16 mouse cellular contexts compared by ENCODE assay signal in the genomic region with DNA sequence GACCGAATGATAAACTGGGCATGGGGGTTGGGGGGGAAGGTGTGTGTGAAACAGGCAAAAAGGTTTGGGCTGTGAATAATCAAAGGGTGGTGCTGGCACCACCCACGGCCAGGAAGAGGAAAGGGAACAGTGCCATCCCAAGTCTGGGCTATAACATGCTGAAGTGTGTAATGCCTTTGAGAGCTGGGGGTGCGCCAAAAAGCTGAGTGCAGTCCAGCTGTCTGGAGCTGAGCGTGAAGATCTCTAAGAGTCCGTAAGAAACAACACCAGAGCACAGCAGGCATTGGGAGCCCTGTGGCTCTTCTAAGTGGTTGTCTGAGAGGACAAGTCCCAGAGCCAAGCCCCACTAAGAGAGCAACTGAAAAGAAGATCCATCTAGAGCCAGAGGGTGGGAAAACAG.
A peak's percentile ranks its signal among the peaks of the same experiment; 100 is the strongest.
DNase-seq lines count a peak whose midpoint lies in the region; TF ChIP-seq lines count a peak whose summit lies in the region.
"Had no signal": no experiment of that assay in that cellular context is flagged by ENCODE, and none has a peak within 500 bp of the region (broad histone marks: within the 10 kb centered on the region; RNA-seq: fewer than 3 reads in every experiment).

No protein-coding gene starts in this region.

- no peak for TF ChIP-seq POLR2A in brain, embryonic 14.5 days (IDR thresholded peaks at IDR 0.05; ENCODE audit: borderline replicate concordance, extremely low read depth, insufficient read depth, insufficient read length, poor library complexity, severe bottlenecking)

- DNase-seq in adrenal gland, postnatal 10 days, result peak; percentile 23
- DNase-seq in adrenal gland, postnatal 25 days, result no peak
- DNase-seq in heart, adult 18-20 months, result peak; percentile 25 to 26
- DNase-seq in heart, adult 9 months (ENCODE audit: low spot score in 2 of 2), result no peak
- peak; percentile 67 for DNase-seq in left cerebral cortex, postnatal 4 days
- no peak for DNase-seq in left cerebral cortex, adult 2 months (ENCODE audit: extremely low spot score in 1 of 2, low spot score in 2 of 2)
- peak; percentile 49 for DNase-seq in brain, embryonic 14.5 days (ENCODE audit: low read depth)
- DNase-seq in thymus, postnatal 14 days, result no peak
- DNase-seq: adrenal gland, postnatal 36 days; cerebellum, adult 11 months; gastrocnemius, postnatal 25 days; layer of hippocampus, adult 9-11 months; thymus, postnatal 25 days had no signal

- no peak for TF ChIP-seq CTCF in left cerebral cortex, adult 2 months (IDR thresholded peaks at IDR 0.05)
- no peak for TF ChIP-seq CTCF in brain, embryonic 14.5 days (IDR thresholded peaks at IDR 0.05; ENCODE audit: borderline replicate concordance, extremely low read depth, insufficient read depth, insufficient read length)

- intact Hi-C loops in left cerebral cortex, postnatal 4 days (cut with DNase I), result no loop called here
- intact Hi-C loops in left cerebral cortex, adult 2 months (cut with DNase I), result no loop called here

- H3K4me3 ChIP-seq in left cerebral cortex, adult 2 months, result no peak overlapping the region
- H3K4me3 ChIP-seq: limb, embryonic 13.5 days; midbrain, embryonic 15.5 days; neural tube, embryonic 13.5 days had no signal

- H3K27ac ChIP-seq in left cerebral cortex, adult 2 months, result no peak overlapping the region
- H3K27ac ChIP-seq: limb, embryonic 13.5 days; midbrain, embryonic 15.5 days; neural tube, embryonic 13.5 days had no signal

Comparison
In these comparisons a context has a peak if more than half of its experiments do, and no peak if none do; other contexts are left out.
1. DNase-seq: peak in adrenal gland, postnatal 10 days (single experiment), heart, adult 18-20 months (2 of 2), left cerebral cortex, postnatal 4 days (single experiment) and brain, embryonic 14.5 days (single experiment); none in adrenal gland, postnatal 25 days (single experiment), heart, adult 9 months (0 of 2), left cerebral cortex, adult 2 months (0 of 2) and thymus, postnatal 14 days (single experiment).